Mouse (Mus musculus): ENCODE data around the gene Capn13. TPM values are rescaled to one million over a fixed set of nuclear protein-coding genes. Genes with fewer than 3 reads are reported as not detected.
"Not testable (repeated sequence)": the region's sequence is repeated elsewhere in the genome, so short reads cannot be mapped to it uniquely, and the experiment has no call there.

Capn13 gene
- total and polyA plus RNA-seq, 3 experiments = not detected

- H3K27me3 ChIP-seq (ENCODE audit: control insufficient read depth in 1 of 2, insufficient read depth in 2 of 2, low read length in 2 of 2) = peaks cover 0 to 4% of the 10 kb centered on the region in 2 experiments
- H3K9ac ChIP-seq (ENCODE audit: control insufficient read depth, low read depth, low read length, poor library complexity, severe bottlenecking) = no peak overlapping the region
- no peaks in the 10 kb centered on the region for H3K36me3 ChIP-seq (ENCODE audit: control insufficient read depth in 1 of 2, insufficient read depth in 2 of 2, low read length in 2 of 2)
- H3K27ac ChIP-seq (ENCODE audit: control insufficient read depth, low read depth, low read length) = no peak overlapping the region
- no peak overlapping the region for H3K4me3 ChIP-seq (ENCODE audit: control insufficient read depth in 1 of 2, insufficient read depth in 1 of 2, low read depth in 2 of 2, low read length in 2 of 2)
- TF ChIP-seq NELFE (IDR thresholded peaks at IDR 0.05; ENCODE audit: low read depth, low read length) = no peak
- no peak for TF ChIP-seq CHD1 (IDR thresholded peaks at IDR 0.05; ENCODE audit: low read depth, low read length)
- no peak for TF ChIP-seq MYC (IDR thresholded peaks at IDR 0.05; ENCODE audit: low read depth, low read length)
- TF ChIP-seq POLR2AphosphoS2 (IDR thresholded peaks at IDR 0.05; ENCODE audit: low read length) = no peak
- TF ChIP-seq CTCF (IDR thresholded peaks at IDR 0.05 in 2 of 3, conservative IDR thresholded peaks at IDR 0.05 in 1 of 3; ENCODE audit: control insufficient read depth in 1 of 3, insufficient read depth in 1 of 3, low read depth in 2 of 3, low read length in 3 of 3, poor library complexity in 1 of 3, severe bottlenecking in 1 of 3) = no peak
- TF ChIP-seq SIN3A (IDR thresholded peaks at IDR 0.05; ENCODE audit: low read length) = no peak
- TF ChIP-seq UBTF (IDR thresholded peaks at IDR 0.05; ENCODE audit: borderline replicate concordance, insufficient read depth, low read depth, low read length) = no peak
- no peak for TF ChIP-seq POLR2AphosphoS5 (IDR thresholded peaks at IDR 0.05; ENCODE audit: borderline replicate concordance, low read depth, low read length)
- H3K4me1 ChIP-seq (ENCODE audit: control insufficient read depth in 1 of 2, insufficient read depth in 2 of 2, low read length in 2 of 2) = no peaks in the 10 kb centered on the region
- H3K79me2 ChIP-seq (ENCODE audit: control insufficient read depth, insufficient read depth, low read length, poor library complexity) = no peaks in the 10 kb centered on the region
- H3K9me3 ChIP-seq (replicated peaks; ENCODE audit: insufficient read depth, low read length) = no peaks in the 10 kb centered on the region
- no peak for DNase-seq (ENCODE audit: low read depth, low spot score)
Observed at GRCm38 (mm10) chr17:73284301-73284700, 116.4 kb downstream of the Capn13 start.

- H3K9ac ChIP-seq (ENCODE audit: control insufficient read depth, low read depth, low read length, poor library complexity, severe bottlenecking); H3K4me1 ChIP-seq (ENCODE audit: control insufficient read depth in 1 of 2, insufficient read depth in 2 of 2, low read length in 2 of 2); H3K4me3 ChIP-seq (ENCODE audit: control insufficient read depth in 1 of 2, insufficient read depth in 1 of 2, low read depth in 2 of 2, low read length in 2 of 2); DNase-seq (ENCODE audit: low read depth, low spot score); H3K79me2 ChIP-seq (ENCODE audit: control insufficient read depth, insufficient read depth, low read length, poor library complexity); H3K36me3 ChIP-seq (ENCODE audit: control insufficient read depth in 1 of 2, insufficient read depth in 2 of 2, low read length in 2 of 2); H3K27me3 ChIP-seq (ENCODE audit: control insufficient read depth in 1 of 2, insufficient read depth in 2 of 2, low read length in 2 of 2); H3K9me3 ChIP-seq (replicated peaks; ENCODE audit: insufficient read depth, low read length); H3K27ac ChIP-seq (ENCODE audit: control insufficient read depth, low read depth, low read length): not testable (repeated sequence)
Observed at GRCm38 (mm10) chr17:73282702-73283101, 118.0 kb downstream of the Capn13 start.

- no peaks in the 10 kb centered on the region for H3K79me2 ChIP-seq (ENCODE audit: control insufficient read depth, insufficient read depth, low read length, poor library complexity)
- no peak overlapping the region for H3K9ac ChIP-seq (ENCODE audit: control insufficient read depth, low read depth, low read length, poor library complexity, severe bottlenecking)
- peak; percentile 29 for DNase-seq (ENCODE audit: low read depth, low spot score)
- H3K27ac ChIP-seq (ENCODE audit: control insufficient read depth, low read depth, low read length) = no peak overlapping the region
- H3K36me3 ChIP-seq (ENCODE audit: control insufficient read depth in 1 of 2, insufficient read depth in 2 of 2, low read length in 2 of 2) = peaks cover 0 to 10% of the 10 kb centered on the region in 2 experiments; a peak in 2 of 4 replicates
- no peaks in the 10 kb centered on the region for H3K9me3 ChIP-seq (replicated peaks; ENCODE audit: insufficient read depth, low read length)
- peaks cover 0 to 2% of the 10 kb centered on the region in 2 experiments; a peak in 3 of 4 replicates for H3K27me3 ChIP-seq (ENCODE audit: control insufficient read depth in 1 of 2, insufficient read depth in 2 of 2, low read length in 2 of 2)
- no peak overlapping the region for H3K4me3 ChIP-seq (ENCODE audit: control insufficient read depth in 1 of 2, insufficient read depth in 1 of 2, low read depth in 2 of 2, low read length in 2 of 2)
- peaks cover 7 to 10% of the 10 kb centered on the region in 2 experiments for H3K4me1 ChIP-seq (ENCODE audit: control insufficient read depth in 1 of 2, insufficient read depth in 2 of 2, low read length in 2 of 2)
- TF ChIP-seq MAX (IDR thresholded peaks at IDR 0.05; ENCODE audit: low read length) = no peak
- TF ChIP-seq CTCF (IDR thresholded peaks at IDR 0.05 in 2 of 3, conservative IDR thresholded peaks at IDR 0.05 in 1 of 3; ENCODE audit: control insufficient read depth in 1 of 3, insufficient read depth in 1 of 3, low read depth in 2 of 3, low read length in 3 of 3, poor library complexity in 1 of 3, severe bottlenecking in 1 of 3) = peak in 2 of 3 experiments; percentile 34 to 49; a peak in 5 of 6 replicates
- no peak for TF ChIP-seq EP300 (IDR thresholded peaks at IDR 0.05; ENCODE audit: low read depth in 1 of 2, low read length in 2 of 2)
- no peak for TF ChIP-seq GATA1 (IDR thresholded peaks at IDR 0.05; ENCODE audit: low read depth, low read length)
- TF ChIP-seq MYC (IDR thresholded peaks at IDR 0.05; ENCODE audit: low read depth, low read length) = no peak
- TF ChIP-seq E2F4 (IDR thresholded peaks at IDR 0.05; ENCODE audit: borderline replicate concordance, low read depth, low read length) = no peak
- no peak for TF ChIP-seq TBP (IDR thresholded peaks at IDR 0.05; ENCODE audit: low read depth, low read length)
- TF ChIP-seq POLR2AphosphoS2 (IDR thresholded peaks at IDR 0.05; ENCODE audit: low read length) = no peak
- TF ChIP-seq RAD21 (IDR thresholded peaks at IDR 0.05; ENCODE audit: low read depth, low read length) = peak; percentile 8
- TF ChIP-seq NELFE (IDR thresholded peaks at IDR 0.05; ENCODE audit: low read depth, low read length) = no peak
- 0 out of 2 replicates have a peak, but pooled peaks have one; percentile 19 for TF ChIP-seq SMC3 (IDR thresholded peaks at IDR 0.05; ENCODE audit: low read depth, low read length)
- no peak for TF ChIP-seq ZMIZ1 (IDR thresholded peaks at IDR 0.05; ENCODE audit: low read depth, low read length)
- TF ChIP-seq NRF1 (IDR thresholded peaks at IDR 0.05; ENCODE audit: insufficient read depth, low read depth, low read length, poor library complexity, severe bottlenecking) = no peak
- no peak for TF ChIP-seq POLR2A (IDR thresholded peaks at IDR 0.05; ENCODE audit: control insufficient read depth in 1 of 2, insufficient read depth in 1 of 2, low read depth in 1 of 2, low read length in 2 of 2, poor library complexity in 1 of 2)
- TF ChIP-seq ZKSCAN1 (IDR thresholded peaks at IDR 0.05; ENCODE audit: low read depth, low read length) = no peak
- no peak for TF ChIP-seq KAT2A (conservative IDR thresholded peaks at IDR 0.05; ENCODE audit: low read depth, low read length)
Observed at GRCm38 (mm10) chr17:73277770-73278169, 122.9 kb downstream of the Capn13 start.

Measured in MEL (cell line).